Mouse (Mus musculus): ENCODE results near the gene Klhl2.

Gene Klhl2

GRCm38 (mm10) chr8:64767047-64767446 lies 82.8 kb downstream of the Klhl2 start:
- DNase-seq = peak; percentile 17 to 31

- DNase-seq = no peak
Observed at GRCm38 (mm10) chr8:64764075-64764474, 85.7 kb downstream of the Klhl2 start.

GRCm38 (mm10) chr8:64762751-64763150 lies 87.1 kb downstream of the Klhl2 start:
- DNase-seq = no peak

- peak; percentile 57 to 63 for DNase-seq
Observed at GRCm38 (mm10) chr8:64761430-64761829, 88.4 kb downstream of the Klhl2 start.

- no peak for DNase-seq
Observed at GRCm38 (mm10) chr8:64757956-64758355, 91.9 kb downstream of the Klhl2 start.

GRCm38 (mm10) chr8:64746215-64747058 lies 103.4 kb downstream of the Klhl2 start:
- DNase-seq = no peak

GRCm38 (mm10) chr8:64740547-64741211 lies 109.1 kb downstream of the Klhl2 start:
- DNase-seq = no peak

GRCm38 (mm10) chr8:64738916-64739315 lies 110.9 kb downstream of the Klhl2 start:
- DNase-seq = peak; percentile 11 to 17

- DNase-seq = no peak
Observed at GRCm38 (mm10) chr8:64736767-64737323, 113.0 kb downstream of the Klhl2 start.

GRCm38 (mm10) chr8:64735161-64735560 lies 114.7 kb downstream of the Klhl2 start:
- no peak for DNase-seq

GRCm38 (mm10) chr8:64733271-64733943 lies 116.4 kb downstream of the Klhl2 start, which contains the start of gene Msmo1:
Gene Msmo1, minus strand, starts transcription at chr8:64733792.
- peak; percentile 96 to 97 for DNase-seq

- DNase-seq = no peak
Observed at GRCm38 (mm10) chr8:64732596-64732995, 117.2 kb downstream of the Klhl2 start.

GRCm38 (mm10) chr8:64728156-64728555 lies 121.7 kb downstream of the Klhl2 start:
- DNase-seq = no peak

- DNase-seq = no peak
Observed at GRCm38 (mm10) chr8:64726190-64726695, 123.6 kb downstream of the Klhl2 start.

GRCm38 (mm10) chr8:64723206-64723605 lies 126.6 kb downstream of the Klhl2 start:
- DNase-seq = no peak

- peak; percentile 14 to 33 for DNase-seq
Observed at GRCm38 (mm10) chr8:64717868-64718267, 131.9 kb downstream of the Klhl2 start.

- no peak for DNase-seq
Observed at GRCm38 (mm10) chr8:64712499-64712898, 137.3 kb downstream of the Klhl2 start.

- DNase-seq = no peak
Observed at GRCm38 (mm10) chr8:64711544-64711943, 138.3 kb downstream of the Klhl2 start.

GRCm38 (mm10) chr8:64707481-64707880 lies 142.3 kb downstream of the Klhl2 start:
- DNase-seq = no peak

GRCm38 (mm10) chr8:64703191-64703590 lies 146.6 kb downstream of the Klhl2 start:
- no peak for DNase-seq

- DNase-seq = peak; percentile 94 to 95
Observed at GRCm38 (mm10) chr8:64692651-64693201, 157.1 kb downstream of the Klhl2 start, which contains the start of gene Cpe. Gene Cpe, minus strand, starts transcription at chr8:64693054.
